Mouse (Mus musculus): ENCODE data around the gene Ddx19b. TPM values are rescaled to one million over a fixed set of nuclear protein-coding genes. Genes with fewer than 3 reads are reported as not detected.
"Not testable (repeated sequence)": the region's sequence is repeated elsewhere in the genome, so short reads cannot be mapped to it uniquely, and the experiment has no call there.

Ddx19b gene
- total RNA-seq (2014; fragmentation: Nextera tagmentation) (7.0 and 8.3 TPM in 2 replicates), total RNA-seq (2017) (10.9 and 15.5 TPM in 2 replicates)

DNA sequence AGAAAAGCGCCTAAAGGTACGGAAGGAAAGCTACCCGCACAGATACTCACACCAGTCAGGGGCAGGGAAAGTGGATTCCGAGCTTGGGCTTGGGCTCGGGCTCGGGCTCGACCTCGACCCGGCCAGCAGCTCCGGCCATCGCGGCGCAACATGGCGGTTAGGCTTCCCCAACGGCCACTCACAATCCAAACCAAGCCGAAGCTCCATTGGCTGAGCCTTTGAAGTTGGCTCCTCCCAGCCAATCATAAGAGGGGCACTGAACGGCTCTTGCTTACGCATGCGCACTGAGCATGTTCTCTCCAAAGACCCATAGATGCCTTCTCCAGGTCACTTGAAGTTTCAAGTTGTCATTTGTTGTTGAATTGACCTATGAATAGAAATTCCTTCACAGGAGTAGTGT is at the start of gene Ddx19b:
TSS of gene Ddx19b (minus strand) at position 180 of the 400 bp plus-strand sequence.
- no peak for ATAC-seq (replicated peaks; ENCODE audit: low FRiP score, low TSS enrichment, poor library complexity, severe bottlenecking)

DNA sequence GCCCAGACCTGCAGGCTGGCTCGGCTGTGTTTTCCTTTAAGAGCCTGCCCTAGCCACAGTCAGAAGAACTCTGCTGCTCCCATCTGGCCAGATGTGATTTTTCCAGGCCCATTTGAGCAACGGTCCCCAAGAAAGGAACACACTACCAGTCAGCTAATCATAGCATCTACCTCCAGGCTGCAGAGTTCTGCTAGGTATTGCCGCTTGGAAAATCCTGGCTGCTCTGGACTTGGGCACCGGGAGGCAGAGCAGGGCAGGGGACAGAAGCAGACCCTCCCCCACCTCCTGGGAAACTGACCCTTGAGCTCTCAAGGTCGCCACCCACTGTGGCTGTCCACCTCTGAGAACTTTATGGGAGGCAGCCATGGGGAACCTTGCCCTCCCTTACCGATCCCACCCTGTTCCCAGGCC is 48.3 kb upstream of the Ddx19b start:
- ATAC-seq (replicated peaks; ENCODE audit: low FRiP score, low TSS enrichment, poor library complexity, severe bottlenecking) = no peak; the same call in 1 of the 2 replicates

DNA sequence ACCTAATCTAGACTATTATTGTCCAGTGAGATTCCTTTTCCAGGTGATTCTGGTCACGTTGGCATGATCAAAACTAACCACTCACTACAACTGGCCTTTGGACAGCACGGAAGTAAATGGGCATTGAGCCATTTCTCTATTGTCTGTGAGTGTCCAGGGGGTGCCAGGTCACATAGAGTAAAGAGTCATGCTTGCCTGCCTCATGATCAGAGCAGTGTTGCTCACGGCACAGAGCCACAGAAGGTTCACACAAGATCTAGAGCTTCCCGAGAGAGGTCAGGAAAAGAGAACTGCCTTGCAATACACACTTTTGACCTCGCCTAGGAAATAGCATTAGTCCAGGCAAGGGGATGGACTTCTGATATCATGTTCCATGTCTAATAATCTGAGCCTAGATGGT is 47.9 kb upstream of the Ddx19b start:
- no peak for ATAC-seq (replicated peaks; ENCODE audit: low FRiP score, low TSS enrichment, poor library complexity, severe bottlenecking)

DNA sequence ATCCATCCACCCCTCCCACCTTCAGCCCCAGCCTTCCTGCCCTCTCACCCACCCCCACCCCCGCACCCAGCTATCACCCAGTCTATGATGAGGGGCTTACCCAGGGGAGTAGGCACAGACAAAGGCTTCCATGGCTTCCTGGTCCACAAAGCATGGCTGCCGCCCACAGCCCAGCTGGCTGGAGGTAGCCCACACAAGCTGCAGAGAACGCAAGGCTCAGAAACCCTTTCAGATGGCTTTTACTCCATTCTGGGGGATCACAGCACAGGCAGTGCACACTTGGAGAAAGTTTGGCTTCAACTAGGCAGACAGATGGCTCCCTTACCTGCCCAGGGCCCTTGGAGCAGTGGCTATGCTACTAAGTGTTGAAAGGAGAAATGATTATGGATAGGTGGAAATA is 44.4 kb upstream of the Ddx19b start:
- ATAC-seq (replicated peaks; ENCODE audit: low FRiP score, low TSS enrichment, poor library complexity, severe bottlenecking) = no peak

- ATAC-seq (replicated peaks; ENCODE audit: low FRiP score, low TSS enrichment, poor library complexity, severe bottlenecking) = not testable (repeated sequence)
Observed at GRCm38 (mm10) chr8:111068660-111069059, 37.1 kb upstream of the Ddx19b start.

DNA sequence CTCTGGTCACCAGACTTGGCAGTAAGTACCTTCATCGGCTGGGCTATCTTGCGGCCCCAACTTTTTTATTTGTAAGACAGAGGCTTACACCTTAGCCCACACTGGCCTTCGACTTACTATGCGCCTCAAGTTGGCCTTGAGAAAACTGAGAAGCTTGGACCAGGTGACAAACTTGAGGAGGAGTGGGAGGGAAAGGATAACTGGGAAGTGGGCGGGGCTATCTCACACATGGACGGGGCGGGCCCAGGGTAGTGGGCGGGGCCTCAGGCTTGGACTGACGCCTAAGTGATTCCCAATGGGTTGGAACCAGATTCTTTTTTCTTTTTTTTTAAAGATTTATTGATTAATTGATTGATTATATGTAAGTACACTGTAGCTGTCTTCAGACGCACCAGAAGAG is 35.9 kb upstream of the Ddx19b start:
- no peak for ATAC-seq (replicated peaks; ENCODE audit: low FRiP score, low TSS enrichment, poor library complexity, severe bottlenecking)

DNA sequence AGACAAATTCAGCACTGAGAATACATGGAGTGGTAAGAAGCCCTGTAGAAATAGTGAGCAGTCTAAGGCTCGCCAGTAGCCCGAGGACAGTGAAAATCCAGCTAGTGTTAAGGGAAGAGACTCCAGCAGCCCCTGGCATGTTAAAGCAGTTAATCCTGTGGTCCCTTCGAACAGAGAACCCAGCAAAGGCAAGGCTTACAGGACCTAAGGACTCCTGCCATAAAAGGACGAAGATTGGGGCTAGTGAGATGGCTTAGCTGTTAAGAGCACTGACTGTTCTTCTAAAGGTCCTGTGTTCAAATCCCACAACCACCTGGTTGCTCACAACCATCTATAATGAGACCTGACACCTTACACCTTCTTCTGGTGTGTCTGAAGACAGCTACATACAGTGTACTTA is 34.8 kb upstream of the Ddx19b start:
- no peak for ATAC-seq (replicated peaks; ENCODE audit: low FRiP score, low TSS enrichment, poor library complexity, severe bottlenecking)

GRCm38 (mm10) chr8:111062893-111063292 is 31.3 kb upstream of the Ddx19b start:
- ATAC-seq (replicated peaks; ENCODE audit: low FRiP score, low TSS enrichment, poor library complexity, severe bottlenecking) = no peak

- ATAC-seq (replicated peaks; ENCODE audit: low FRiP score, low TSS enrichment, poor library complexity, severe bottlenecking) = peak; percentile 64
Observed at GRCm38 (mm10) chr8:111062072-111062757, 30.7 kb upstream of the Ddx19b start.

DNA sequence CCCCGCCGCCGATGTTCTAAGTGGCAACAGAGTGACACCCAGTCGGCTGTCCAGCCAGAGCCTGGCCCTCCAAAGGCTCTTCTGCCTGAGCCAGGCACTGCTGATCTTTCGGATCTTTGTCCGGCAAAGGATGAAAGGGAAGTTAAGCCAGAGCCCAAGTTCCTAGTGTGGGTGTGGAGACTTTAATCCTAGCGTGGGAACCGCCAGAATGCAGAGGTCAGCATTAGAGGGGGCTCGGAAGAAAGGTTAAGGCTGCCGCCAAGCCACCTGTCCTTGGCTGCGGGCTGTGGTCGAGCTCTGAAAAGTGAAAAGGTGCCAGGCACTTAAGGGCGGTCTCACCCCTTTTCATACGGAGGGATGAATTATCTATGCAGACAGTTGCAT is 30.1 kb upstream of the Ddx19b start:
- ATAC-seq (replicated peaks; ENCODE audit: low FRiP score, low TSS enrichment, poor library complexity, severe bottlenecking) = peak; percentile 27

GRCm38 (mm10) chr8:111058946-111059572 is 27.5 kb upstream of the Ddx19b start:
- ATAC-seq (replicated peaks; ENCODE audit: low FRiP score, low TSS enrichment, poor library complexity, severe bottlenecking) = no peak

DNA sequence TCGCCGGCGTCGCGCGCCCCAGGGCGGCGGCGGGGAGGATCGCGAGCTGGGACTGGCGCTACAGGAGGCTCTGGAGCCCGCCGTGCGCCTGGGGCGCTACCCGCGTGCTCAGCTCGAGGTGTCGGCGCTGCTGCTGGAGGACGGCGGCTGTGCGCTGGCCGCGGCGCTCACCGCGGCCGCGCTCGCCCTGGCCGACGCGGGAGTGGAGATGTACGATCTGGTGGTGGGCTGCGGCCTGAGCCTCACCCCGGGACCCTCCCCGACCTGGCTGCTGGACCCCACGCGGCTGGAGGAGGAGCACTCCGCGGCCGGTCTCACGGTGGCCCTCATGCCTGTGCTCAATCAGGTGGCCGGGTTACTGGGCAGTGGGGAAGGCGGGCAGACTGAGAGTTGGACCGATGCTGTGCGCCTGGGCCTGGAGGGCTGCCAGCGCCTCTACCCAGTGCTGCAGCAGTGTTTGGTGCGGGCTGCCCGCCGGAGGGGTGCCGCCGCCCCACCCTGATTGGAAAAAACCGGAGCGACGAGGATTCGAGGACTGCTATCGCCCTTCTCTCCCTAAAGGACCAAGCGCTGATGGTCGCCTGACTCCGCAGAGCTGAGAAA is 25.2 kb upstream of the Ddx19b start:
- peak; percentile 19 for ATAC-seq (replicated peaks; ENCODE audit: low FRiP score, low TSS enrichment, poor library complexity, severe bottlenecking)

GRCm38 (mm10) chr8:111056158-111056663 is 24.7 kb upstream of the Ddx19b start, which contains the start of gene Exosc6:
Gene Exosc6, plus strand, starts transcription at chr8:111056339.
- peak; percentile 88 for ATAC-seq (replicated peaks; ENCODE audit: low FRiP score, low TSS enrichment, poor library complexity, severe bottlenecking)

- ATAC-seq (replicated peaks; ENCODE audit: low FRiP score, low TSS enrichment, poor library complexity, severe bottlenecking) = peak; percentile 45
Observed at GRCm38 (mm10) chr8:111055661-111056060, 24.1 kb upstream of the Ddx19b start.

DNA sequence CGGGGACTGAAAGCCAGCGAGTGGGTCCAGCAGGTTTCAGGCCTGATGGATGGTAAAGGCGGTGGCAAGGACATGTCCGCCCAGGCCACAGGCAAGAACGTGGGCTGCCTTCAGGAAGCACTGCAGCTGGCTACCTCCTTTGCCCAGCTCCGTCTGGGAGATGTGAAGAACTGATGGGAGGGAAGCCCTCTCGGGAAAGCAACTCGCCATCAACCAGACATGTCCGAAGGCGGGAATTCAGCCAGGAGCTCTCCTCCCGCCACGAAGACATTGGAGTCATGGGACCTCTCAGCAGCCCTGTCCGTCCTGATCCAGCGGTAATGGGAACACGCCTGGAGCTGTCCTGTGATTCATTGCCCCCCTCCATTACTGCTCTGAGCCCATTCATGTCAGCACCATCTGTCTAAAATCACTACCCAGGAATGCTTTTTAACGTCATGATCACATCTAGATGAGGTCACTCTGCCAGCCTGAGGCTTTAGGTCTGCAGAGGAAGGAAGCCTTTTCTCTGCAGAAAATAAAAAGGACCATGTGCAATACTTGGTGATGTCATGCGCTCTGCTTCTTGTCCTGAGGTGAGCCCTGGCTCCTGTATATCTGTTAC is 23.6 kb upstream of the Ddx19b start:
- ATAC-seq (replicated peaks; ENCODE audit: low FRiP score, low TSS enrichment, poor library complexity, severe bottlenecking) = no peak

- ATAC-seq (replicated peaks; ENCODE audit: low FRiP score, low TSS enrichment, poor library complexity, severe bottlenecking) = no peak
Observed at GRCm38 (mm10) chr8:111053827-111054518, 22.4 kb upstream of the Ddx19b start.

- ATAC-seq (replicated peaks; ENCODE audit: low FRiP score, low TSS enrichment, poor library complexity, severe bottlenecking) = no peak
Observed at GRCm38 (mm10) chr8:111049106-111049505, 17.6 kb upstream of the Ddx19b start.

DNA sequence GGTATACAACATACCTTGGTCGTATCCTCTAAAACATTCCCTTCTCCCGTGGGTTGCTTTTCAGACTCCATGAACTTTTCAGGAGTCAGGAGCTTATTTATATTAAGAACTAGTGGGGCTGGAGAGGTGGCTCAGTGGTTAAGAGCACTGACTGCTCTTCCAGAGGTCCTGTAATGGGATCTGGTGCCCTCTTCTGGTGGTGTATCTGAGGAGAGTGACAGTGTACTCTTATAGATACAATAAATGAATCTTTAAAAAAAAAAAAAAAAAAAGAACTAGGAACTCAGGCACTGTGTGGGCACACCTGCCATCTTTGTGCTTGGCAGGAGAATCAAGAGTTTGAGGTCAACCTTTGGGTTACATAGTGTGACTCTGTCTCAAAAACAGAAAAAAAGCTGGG is 17.1 kb upstream of the Ddx19b start:
- ATAC-seq (replicated peaks; ENCODE audit: low FRiP score, low TSS enrichment, poor library complexity, severe bottlenecking) = no peak

DNA sequence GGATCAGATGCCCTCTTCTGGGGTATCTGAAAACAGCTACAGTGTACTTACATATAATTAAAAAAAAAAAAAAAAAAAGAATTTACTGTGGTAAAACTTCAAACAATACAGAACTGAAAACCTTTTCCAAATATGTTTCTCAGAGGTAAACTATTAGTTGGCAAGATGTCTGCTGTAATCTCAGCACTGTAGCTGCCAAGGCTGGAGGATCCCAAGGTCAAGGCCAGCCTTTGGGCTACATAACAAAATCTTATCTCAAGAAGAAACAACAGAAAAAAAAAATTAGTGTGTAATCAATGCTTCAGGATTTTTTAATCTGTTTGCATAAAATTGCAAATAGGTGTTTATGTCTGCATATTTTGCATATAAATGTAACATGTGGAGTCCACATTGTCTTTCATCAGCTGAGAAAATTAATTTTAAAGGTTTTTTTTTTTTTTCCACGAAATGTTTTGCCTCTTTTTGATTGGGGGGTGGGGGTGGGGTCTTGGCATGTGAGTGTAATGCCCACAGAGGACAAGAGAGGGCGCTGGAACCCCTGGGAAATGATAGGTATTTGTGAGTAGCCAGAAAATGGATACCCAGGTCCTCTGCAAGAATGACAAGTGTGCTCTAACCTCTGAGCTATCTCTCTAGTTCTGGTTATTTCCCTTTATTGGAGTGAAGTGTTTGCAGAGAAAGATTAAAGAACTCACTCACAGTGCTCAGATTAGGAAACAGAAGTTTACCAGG is 12.6 kb upstream of the Ddx19b start:
- ATAC-seq (replicated peaks; ENCODE audit: low FRiP score, low TSS enrichment, poor library complexity, severe bottlenecking) = no peak

All from megakaryocyte-erythroid progenitor cell, adult 5-6 weeks (primary cell).